Mouse (Mus musculus) ES-Bruce4 (cell line): ENCODE results near the gene Racgap1.

Experiments used
- CTCF ChIP-seq: IDR thresholded peaks from one replicate; pipeline ENCODE4 v1.8.1; 2011; ENCODE audit warnings: low read depth, low read length
- POLR2A ChIP-seq: IDR thresholded peaks from one replicate; pipeline ENCODE4 v1.8.1; 2011; ENCODE audit warnings: low read length; ENCODE audit not compliant: insufficient read depth

DNA sequence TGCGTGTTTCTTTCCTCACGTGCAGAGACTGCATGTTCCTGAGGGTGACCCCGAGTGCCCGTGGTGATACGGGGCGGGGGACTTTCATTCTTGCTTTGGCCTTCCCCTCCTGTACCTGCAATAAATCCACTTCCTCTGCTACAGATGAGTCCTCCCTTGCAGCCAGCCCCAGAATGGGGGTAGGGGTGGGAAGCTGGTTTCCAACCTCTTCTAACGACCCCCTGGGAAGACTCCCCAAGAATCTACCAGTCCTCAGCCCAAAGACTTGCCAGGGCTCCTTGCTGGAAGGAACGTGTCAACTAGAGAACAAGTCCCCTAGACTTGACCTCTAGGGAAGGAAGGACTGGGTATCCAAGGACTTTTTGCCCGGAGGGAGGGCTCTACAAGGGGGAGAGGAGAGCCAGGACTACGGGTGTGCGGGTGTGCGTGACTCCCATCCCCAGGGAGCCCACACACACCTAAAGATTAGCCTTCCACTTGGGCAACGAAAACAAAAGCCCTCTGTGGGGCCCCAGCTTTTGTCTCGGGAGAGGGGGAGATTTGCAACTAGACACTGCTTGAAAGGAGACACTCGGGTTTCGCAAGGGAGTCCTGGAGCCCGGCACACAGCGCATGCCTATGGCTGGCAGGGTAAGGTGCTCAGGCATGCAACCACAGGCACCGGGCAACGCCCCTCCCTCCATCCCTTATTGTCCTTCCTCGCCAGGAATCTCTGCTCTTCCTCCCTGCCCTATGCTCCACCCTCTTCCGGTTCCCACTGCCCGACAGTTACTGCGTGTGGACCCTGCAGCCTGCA lies 66.9 kb downstream of the Racgap1 start:
- TF ChIP-seq POLR2A: no peak
- TF ChIP-seq CTCF: no peak
